Mouse (Mus musculus) cerebellum, adult 11 months (tissue): ENCODE results near the gene Sectm1a.
"Not testable (repeated sequence)": the region's sequence is repeated elsewhere in the genome, so short reads cannot be mapped to it uniquely, and the experiment has no call there.

Source experiments
- DNase-seq: peaks from one replicate; pipeline ENCODE4 v3.0.0; 2022

Gene Sectm1a

DNA sequence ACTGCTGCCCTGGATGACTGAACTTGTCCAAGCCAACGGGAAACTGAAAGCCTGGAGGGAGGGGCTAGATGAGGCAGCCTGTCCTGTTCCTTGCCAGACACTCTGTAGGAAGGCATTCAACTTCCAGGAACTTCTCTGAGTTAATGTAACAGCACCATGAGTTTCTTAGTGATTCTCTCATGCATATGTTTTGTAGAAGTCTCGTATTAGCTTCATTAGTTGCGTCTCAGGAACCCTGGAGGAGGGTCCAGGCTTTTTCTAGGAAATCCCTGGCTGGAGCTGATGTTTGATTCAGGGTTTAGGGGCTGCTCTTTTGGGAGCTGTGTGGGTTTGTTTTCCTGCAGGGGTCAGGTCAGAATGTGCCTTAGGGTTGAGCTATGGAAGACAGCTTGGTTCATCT lies at the start of gene Sectm1a:
TSS of gene Sectm1a (minus strand) at position 101 of the 400 bp plus-strand sequence.
- DNase-seq = no peak

DNA sequence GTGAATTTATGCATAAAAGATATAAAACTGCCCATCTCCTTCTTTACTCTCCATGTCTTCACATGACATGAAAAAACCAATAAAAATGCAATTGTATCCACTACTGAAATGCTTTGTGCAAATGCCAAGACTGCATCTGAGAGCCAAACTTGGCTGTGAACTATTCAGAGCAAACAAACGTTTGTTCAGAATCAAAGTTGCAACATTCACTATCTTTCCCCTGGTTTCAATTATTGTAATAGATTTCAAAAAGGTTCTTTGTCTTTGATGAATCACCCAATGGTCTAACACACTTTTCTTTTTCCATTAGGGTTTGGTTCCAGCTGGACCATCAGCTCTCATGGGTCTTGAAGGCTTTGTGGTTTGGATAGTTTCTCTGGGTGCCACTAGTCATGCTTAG lies 48.6 kb upstream of the Sectm1a start:
- no peak for DNase-seq

DNA sequence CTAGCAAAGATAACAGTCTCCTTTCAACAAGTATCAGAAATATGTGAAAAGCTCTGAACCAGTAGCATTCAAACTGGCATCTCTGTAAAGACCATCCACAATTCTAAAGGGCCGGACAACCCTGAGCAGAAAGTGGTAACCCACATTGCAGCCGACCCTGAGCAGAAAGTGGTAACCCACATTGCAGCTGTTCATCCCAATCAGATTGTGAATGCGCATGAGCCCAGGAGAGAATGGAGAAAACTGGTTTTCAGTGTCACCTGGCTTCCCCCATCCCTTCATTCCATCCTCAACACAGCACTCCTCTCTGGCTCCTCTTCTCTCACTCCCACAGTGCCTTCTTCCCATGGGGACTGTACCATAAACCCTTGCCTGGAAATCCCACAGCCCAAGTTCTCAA lies 46.4 kb upstream of the Sectm1a start:
- no peak for DNase-seq

DNA sequence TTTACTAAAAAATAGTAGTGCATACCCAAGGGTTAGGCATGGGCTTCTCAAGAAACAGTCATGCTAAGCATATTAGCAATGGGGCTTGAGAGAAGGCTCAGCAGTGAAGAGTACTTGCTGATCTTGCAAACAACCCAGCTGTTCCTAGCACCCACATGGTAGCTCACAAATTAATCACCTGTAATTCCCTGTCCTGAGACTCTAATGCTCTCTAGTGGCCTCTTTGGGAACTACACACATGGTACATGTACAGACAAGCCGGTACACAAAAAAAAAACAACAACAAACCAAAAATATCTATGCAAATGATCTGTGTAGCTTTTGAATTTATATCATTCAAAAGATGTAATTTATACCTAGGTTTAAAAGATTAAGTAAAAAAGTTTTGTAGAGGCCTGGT lies 45.4 kb upstream of the Sectm1a start:
- DNase-seq = no peak

DNA sequence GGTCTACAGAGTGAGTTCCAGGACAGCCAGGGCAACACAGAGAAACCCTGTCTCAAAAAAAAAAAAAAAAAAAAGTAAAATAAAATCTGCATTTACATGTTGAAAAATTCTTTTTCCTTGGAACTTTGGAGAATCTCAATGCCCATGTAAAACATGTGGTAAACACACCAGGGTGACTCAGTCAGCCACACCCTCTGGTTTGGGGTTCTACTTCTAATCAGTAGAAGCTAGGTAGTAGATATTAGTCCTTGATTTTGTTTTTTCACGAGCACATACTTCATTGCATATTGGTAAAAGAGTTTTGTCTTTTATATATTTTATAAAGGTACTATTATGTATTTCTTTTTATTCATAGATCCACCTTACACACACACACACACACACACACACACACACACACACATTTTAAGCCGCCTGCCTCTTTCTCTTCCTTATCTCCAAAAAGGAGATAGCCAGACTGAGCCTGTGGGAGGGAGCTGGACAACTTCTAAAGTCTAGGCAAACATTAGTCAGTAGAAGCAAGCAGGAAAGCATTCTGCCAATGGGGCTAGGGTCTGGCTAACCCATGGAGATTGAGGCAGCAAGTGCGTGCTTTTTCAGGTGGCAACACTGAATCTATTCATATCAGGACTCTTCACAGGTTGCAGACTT lies 44.6 kb upstream of the Sectm1a start:
- no peak for DNase-seq

DNA sequence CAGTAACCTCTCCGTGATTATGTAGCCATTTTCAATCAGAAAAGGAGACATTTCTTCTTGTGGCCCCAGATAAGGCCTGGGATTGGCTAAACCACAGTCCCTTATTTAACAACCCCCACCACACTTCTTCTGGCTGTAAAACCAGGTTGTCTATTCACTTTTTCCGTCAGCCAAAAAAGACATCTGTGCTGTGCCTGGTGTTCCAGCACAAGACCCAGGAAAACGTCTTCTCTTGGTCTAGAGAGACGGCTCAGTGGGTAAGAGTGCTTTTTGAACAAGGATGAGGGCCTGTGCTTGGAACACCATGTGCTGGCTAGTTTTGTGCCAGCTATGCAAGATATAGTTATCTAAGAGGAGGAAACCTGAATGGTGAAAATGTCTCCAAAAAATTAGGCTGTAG lies 42.4 kb upstream of the Sectm1a start:
- no peak for DNase-seq

DNA sequence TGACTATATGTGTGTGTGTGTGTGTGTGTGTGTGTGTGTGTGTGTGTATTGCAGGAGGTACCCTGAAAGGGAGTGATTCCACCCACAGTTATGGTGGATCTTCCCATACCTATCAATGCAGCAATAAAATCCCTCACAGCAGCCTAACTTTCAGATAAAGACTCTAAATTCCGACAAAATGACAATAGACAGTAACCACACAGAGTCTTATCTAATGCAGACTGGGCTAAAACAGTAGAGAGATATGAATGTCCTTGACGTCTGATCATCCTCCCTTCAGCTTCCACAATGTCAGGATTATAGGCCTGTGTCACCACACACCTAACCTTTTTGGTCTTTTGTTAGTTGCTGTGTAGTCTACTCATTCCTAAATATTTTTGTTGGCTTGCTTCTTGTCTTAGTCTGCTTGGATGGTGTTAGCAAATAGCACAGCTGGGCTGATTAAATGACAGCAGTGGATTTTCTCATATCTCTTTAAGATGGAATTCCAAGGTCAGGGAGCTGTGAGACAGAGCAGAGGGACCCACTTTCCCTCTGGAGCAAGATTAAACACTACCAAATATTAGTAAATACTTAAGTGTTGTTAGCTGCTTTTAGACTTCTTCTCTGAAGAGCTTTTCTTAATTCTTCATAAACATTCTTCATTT lies 41.1 kb upstream of the Sectm1a start:
- no peak for DNase-seq

DNA sequence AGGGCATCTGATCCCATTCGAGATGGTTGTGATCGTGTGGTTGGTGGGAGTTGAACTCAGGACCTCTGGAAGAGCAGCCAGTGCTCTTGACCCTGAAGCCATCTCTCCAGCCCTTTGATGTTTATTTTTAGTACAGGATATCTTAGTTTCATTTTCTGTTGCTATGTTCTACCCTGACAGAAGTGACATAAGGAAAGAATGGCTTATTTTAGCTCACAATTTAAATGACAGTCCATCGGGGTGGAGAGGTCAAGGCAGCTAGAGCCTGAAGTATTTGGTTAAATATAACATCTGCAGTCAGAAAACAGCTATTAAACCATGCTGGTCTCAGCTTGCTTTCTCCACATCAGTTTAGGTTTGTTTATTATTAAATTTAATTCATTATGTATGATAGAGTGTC lies 40.1 kb upstream of the Sectm1a start:
- DNase-seq = no peak

DNA sequence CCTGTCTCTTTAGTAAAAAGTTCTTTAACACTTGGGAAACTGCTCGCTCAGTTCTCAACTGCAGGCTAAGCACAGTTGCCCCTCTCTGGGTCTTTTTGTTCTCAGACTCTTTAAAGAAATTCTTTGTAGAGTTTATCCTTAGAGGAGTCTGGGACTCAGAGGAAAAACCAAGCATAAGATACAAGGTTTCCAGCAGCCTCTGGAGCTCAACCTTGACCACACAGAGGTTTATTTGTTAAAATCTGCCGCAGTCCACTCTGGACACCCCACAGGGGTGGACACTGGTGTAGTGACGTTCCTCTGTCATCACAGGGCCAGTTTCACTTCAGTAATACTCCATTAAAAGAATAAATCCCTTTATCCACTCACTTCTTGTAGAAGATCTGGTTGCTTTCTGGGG lies 37.6 kb upstream of the Sectm1a start, which contains the start of gene Tex19.2:
TSS of gene Tex19.2 (minus strand) at position 101 of the 400 bp plus-strand sequence.
- no peak for DNase-seq

DNA sequence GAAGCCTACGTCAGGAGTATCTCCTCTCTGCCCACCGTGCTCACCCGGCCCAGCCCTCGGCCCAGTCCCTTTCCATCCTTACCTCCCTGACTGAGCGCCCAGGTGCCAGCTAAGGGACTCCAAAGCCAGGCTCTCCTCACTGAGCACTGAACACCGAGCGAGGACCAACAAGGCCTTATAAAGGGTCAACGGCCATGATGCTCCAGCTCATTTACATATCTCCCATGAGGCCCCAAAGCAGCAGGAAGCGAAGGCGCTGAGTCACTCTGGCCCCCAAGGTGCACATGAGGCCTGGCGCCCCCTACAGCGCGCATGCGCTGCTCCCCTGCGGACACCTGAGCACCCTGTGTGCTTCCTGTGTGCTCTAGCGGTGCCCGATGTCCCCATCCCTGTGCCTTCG lies 37.1 kb upstream of the Sectm1a start:
- no peak for DNase-seq

DNA sequence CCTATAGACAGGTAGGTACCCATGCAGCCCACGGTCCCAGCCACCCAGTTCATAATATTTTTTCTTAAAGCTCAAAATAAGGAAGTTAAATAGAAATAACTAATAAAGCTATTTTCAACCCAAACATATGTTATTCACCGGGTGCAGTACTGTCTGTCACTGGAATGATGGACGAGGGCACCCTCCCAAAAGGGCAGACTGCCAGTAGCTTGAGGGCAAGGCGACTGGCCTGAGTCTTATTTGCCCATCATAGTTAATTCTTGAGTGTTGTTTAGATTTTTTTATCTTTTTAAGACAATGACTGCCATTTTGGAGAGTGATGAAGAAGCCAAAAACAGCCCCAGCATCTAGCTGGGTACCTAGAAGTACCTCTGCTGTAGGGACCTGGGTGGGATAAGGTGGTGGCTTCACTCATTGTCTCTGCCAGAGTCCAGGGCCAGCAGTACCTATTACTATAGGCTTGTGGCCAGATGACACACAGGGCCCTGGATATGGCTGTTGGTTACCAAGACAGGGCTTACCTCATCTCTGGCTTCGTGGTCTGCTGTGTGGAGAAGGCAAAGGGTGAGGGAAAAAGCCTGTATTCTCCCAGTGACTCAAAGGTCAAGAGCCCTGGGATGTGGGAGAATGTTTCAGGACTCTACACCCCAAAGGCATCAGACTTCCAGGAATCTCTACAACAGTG lies 31.2 kb upstream of the Sectm1a start:
- peak; percentile 66 for DNase-seq

DNA sequence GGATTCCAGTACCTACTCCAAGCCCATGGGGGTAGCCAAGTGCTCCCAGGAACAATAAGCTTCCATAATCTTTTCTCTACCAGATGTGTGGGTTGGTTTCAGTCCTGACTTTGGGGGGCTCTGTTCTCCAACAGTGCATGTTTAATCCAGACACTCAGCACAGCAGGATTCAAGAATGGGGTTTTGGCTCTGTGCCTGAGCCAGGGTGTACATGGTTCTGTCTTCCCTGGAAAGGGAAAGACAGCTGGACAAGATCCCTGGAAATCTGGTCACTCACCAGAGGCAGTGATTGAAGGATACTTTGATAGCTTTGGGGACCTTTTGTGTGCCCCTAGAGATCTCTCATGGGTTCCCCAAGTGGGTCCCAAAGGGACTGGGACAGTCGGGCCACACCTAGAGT lies 30.6 kb upstream of the Sectm1a start:
- no peak for DNase-seq

DNA sequence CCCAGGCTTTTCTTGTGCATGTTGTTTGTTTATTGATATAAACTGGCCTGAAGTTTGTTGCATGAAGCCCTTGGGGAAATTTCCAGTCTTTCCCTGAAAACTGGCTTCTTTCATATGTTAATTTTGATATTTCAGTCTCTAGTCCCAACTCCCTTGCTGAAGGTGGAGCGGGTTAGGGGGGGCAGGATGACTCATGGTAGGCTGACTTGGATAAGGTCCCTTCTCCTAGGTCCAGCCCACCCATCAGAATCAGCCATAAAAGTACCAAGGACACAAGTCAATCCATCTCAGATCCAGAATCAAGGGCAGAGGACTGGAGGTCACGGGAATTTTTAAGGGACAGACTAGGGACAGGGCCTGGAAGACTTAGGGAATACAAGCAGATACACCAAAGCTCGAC lies 30.0 kb upstream of the Sectm1a start:
- DNase-seq = no peak

DNA sequence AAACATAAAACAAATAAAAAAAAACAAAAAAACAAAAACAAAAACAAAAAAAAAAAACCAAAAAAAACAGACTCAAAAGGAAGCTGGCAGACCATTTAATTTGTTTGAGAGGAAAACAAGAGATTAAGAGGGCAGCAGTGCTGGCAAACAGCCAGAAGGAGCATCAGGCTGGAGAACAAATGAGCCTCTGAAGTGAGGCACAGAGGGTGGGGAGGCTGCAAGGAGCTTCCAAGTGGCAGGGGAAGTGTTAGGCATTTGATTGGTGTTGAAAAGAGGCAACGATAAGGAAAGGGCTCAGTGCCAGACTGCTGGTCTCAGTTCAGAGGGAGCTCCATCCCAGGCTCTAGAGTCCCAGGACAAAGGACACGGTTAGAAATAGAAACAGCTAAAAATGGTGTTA lies 29.0 kb upstream of the Sectm1a start:
- peak; percentile 13 for DNase-seq

DNA sequence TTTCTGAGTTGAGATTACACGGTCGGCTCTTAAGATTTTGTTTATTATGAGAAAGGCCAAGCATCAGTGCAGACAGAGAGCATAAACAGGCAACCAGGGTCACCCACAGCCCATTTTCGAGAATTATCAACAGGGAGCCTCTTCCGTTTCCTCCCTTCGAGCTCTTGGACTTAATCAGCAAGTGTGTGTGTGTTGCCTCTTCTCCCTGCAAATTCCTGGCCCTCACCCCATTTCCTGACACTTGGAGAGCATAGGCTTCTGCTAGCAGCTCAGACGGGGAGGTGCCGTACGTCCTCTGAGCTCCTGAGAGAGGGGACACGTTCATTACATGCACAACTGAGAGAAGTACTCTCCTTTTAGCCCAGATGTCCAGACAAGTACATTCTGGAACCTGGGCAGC lies 27.0 kb upstream of the Sectm1a start:
- no peak for DNase-seq

DNA sequence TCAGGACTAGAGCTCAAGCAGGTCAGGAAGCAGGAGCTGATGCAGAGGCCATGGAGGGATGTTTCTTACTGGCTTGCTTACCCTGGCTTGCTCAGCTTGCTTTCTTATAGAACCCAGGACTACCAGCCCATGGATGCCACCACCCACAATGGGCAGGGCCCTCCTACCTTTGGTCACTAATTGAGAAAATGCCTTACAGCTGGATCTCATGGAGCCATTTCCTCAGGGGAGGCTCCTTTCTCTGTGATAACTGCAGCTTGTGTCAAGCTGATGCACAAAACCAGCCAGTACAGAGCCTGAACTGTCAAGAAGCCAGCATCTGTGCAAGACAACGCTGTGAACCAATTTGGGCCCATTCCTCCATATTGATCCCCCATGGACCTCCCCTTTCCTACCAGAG lies 26.2 kb upstream of the Sectm1a start:
- not testable (repeated sequence) for DNase-seq

DNA sequence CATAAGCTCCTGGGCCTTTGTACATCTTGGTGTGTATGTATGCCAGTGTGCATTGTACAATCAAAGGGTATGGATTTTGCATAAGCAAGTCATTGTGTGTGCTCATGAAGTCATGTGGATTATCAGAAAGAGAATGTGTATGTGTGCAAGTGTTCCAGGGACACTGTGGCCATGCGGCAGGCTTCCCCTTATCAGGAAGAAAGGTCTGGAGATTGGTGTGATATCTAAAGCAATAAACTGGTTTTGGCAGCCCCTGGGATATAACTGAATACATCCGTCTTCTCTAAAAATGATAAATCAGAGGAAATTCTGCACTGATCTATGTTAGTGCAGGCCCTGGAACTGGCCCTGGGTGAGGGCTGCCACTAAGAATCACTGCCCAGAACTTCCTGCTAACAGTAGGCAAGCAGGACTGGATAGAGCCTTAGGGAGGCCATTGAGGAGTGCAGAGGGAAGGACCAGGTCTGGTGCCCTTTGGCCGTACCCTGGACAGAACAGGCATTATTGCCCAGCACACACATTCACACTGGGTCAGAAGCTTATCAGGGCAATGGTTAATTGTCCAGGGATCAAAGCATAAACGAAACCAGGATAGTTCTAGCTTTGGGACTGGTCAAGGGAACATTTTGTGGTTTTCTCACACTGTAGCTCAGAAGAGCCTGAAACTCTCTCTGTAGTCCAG lies 20.2 kb upstream of the Sectm1a start:
- no peak for DNase-seq

DNA sequence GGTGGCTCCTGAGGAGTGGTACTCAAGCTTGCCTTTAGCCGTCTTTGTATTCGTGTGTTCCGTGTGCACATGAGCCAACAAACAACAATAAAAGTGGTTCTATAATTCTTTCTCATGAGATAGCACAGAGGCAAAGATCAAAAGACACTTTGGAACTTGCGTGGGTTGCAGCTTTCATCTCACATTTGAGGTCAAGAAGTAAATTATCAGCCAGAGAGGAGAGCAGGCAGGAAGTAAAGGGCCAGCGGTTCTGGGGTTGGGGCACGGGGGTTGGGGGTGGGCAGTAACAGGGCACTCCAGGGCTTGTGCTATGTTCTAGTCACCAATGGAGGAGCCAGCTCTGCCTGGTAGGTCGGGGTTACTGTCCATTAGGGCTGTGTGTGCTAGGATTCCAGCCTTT lies 19.7 kb upstream of the Sectm1a start:
- no peak for DNase-seq

DNA sequence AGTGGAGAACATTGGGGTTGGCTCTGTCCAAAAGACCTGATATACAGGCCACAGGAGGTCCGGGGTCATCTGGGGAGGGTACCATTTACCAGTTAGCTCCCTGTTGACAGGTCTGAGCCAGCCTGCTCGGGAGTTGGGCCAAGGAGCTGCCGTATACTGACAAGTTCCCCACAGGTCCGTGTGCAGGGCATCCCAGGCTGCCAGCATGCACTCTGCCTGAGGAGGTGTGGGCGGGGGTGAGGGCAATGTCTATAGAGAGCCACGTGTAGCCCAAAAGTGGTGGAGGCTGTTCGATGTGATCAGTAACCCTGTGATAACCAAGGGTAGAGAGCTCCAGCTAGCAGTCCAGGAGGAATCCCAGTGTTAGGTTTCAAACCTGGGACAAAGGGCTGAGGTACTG lies 18.7 kb upstream of the Sectm1a start:
- no peak for DNase-seq

DNA sequence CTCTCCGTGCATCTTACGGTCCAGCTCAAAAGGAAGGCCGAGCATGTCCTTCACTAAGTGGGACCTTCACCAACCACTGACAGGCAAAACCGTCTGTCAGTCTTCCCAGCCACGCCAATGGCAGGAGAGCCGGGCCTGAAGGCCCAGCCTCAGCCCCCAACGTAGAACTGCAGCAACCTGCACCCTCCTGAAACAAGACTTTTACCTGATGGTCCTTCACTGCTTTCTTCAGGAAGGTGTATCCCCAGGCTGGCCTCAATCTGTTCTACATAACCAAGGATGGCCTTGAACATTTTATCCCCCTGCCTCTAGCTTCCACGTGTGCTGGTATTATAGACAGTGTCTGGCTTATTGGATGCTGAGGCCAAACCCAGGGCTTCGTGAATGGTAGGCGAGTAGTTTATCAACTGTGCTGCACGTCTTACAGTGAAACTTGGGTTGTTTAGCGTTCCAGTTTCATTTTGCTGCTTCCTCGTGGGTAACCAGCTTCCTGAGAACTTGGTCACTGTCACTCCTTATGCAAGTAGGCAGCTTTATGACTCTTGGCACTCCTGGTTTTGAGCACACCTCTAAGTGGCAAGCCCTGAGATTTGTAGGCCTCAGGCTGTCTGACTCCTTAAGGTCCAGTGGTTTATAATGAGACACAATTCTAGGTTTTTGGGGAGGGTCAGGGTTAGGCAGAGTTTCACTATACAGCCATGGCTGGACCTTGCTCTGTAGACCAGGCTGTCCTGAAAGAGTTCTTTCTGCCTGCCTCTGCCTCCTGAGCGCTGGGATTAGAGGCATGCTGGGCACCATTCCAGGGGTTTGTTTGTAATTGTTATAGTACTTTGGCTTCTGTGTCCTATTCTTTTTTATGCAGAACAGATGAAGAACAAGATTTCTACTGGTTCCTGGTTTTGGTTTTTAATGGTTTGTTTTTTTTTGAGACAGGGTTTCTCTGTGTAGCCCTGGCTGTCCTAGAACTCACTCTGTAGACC lies 11.9 kb upstream of the Sectm1a start:
- no peak for DNase-seq

DNA sequence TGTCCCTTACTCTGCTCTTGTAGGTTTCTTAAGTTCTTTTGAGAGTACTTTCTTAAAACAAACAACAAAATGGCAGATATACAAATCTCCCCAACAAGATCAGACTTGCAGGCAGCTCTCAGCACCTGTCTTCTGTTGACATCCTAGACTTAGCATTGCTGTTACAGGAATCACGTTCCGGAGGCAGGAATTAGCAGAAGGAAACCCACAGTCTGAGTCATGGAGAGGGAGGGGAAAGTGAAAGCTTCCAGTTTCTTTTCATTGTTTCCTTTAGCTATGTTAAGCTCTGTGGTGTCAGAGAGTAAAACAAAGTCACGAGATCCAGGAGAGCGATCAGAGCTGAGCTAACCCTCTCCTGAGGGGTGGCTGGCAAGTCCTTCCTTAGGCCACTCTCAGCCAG lies 9.9 kb upstream of the Sectm1a start:
- no peak for DNase-seq

DNA sequence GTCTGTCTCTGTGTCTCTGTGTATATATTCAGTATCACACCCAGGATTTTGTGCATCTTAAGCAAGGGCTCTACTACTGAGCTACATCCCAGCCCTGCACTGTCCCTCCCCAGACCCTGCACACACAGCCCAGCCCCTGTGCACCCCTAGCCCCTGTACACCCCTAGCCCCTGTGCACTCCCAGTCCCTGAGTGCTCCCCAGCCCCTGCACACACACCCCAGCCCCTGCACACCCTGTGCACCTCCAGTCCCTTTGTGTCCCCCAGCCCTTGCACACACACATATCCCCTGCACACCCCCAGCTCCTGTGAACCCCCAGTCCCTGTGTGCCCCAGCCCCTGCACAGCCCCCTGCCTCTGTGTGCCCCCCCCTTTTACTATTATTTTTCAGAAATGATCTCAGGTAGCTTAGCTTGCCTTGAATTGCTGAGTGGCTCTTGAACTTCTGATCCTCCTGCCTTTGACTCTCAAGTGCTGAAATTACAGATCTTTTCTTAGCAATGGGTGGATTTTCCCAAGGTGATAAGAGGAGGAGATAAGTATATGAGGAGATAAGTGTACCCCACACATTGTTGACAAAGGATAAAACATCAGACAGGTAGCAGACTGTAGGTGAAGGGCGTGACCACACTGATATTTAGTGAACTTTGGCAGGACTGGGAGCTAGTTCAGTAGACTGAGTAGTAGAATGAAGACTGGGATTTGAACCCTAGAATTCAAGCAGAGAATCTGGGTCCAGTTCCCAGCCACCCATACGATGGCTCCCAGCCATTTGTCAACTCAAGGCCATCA lies 8.9 kb upstream of the Sectm1a start:
- no peak for DNase-seq
